13 mouse cellular contexts compared by ENCODE assay signal in the genomic region with DNA sequence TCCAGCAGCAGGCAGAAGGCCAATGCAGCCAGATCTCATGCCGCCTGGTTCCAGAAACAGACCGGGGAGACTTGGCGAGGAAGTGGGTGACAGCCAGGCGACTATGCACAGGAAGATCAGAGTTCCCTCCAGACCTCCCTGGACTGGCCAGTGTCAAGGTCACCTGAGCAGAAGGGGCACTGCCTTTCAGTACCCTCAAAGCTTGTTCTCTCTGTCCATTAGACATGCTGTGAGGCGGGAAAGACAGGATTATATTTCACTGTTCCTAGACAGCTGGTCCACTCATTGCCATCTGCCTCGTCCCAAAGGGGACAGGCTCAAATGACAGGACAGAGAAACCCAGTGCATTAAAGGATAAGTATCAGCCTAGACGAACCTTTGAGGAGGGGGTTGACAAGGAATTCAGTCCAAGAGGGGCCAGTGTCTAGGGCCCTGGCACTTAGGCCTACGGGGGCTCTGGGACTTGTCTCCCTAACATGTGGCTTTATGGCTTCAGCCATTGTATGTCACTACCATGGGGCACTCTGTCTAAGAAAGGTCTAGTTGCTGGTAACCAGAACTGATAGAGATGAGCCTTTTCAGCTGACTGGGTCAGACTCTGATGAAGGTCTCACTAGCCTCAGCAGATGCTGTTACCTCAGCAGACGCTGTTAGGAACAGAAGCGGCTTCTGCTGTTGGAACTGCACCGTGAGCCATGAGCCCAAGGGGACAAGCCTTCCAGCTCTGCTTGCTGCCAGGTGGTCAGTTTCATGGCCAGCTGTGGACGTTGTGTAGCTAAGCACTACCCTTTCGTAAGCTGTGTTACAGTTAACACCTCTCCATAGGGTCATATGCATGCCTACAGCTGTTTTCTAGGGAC. TPM values are rescaled to one million over a fixed set of nuclear protein-coding genes. Genes with fewer than 3 reads are reported as not detected.
DNase-seq lines count a peak whose midpoint lies in the region; ATAC-seq and TF ChIP-seq lines count a peak whose summit lies in the region.
"Had no signal": no experiment of that assay in that cellular context is flagged by ENCODE, and none has a peak within 500 bp of the region (broad histone marks: within the 10 kb centered on the region; RNA-seq: fewer than 3 reads in every experiment).

No protein-coding gene starts in this region.

- no peaks in the 10 kb centered on the region for H3K27me3 ChIP-seq in heart, postnatal 0 days (ENCODE audit: control insufficient read depth, insufficient read depth, low read length)
- H3K27me3 ChIP-seq in heart, embryonic 12.5 days (replicated peaks): no peaks in the 10 kb centered on the region
- H3K27me3 ChIP-seq in limb, embryonic 13.5 days: no peaks in the 10 kb centered on the region

- no peaks in the 10 kb centered on the region for H3K9me3 ChIP-seq in heart, postnatal 0 days (replicated peaks; ENCODE audit: control insufficient read depth, low read length)
- no peaks in the 10 kb centered on the region for H3K9me3 ChIP-seq in heart, embryonic 12.5 days (replicated peaks)
- H3K9me3 ChIP-seq in limb, embryonic 13.5 days: no peaks in the 10 kb centered on the region
- H3K9me3 ChIP-seq: forebrain, embryonic 10.5 days had no signal

- H3K9ac ChIP-seq in heart, postnatal 0 days (replicated peaks; ENCODE audit: low read depth, low read length): no peak overlapping the region
- H3K9ac ChIP-seq in heart, embryonic 12.5 days: no peak overlapping the region
- H3K9ac ChIP-seq in limb, embryonic 13.5 days: no peak overlapping the region
- H3K9ac ChIP-seq: lung, embryonic 14.5 days had no signal

- DNase-seq in heart, postnatal 0 days (ENCODE audit: low spot score): no peak
- DNase-seq in cerebellum, adult 11-12 months: peak; percentile 56
- DNase-seq in embryo, embryonic 9.5 days (ENCODE audit: extremely low spot score): peak; percentile 14
- no peak for DNase-seq in layer of hippocampus, adult 8-10 months (ENCODE audit: low spot score in 2 of 2)
- DNase-seq: layer of hippocampus, postnatal 36 days; lung, embryonic 14.5 days; thymus, adult 2 months had no signal

- WGBS in heart, postnatal 0 days: 62% methylated on average over 13 of the region's 13 CpGs
- 66% methylated on average over 13 of the region's 13 CpGs for WGBS in heart, embryonic 12.5 days
- WGBS in limb, embryonic 13.5 days: 61% methylated on average over 13 of the region's 13 CpGs

- 0 out of 2 replicates have a peak, but pooled peaks have one; percentile 29 for ATAC-seq in heart, postnatal 0 days (ENCODE audit: insufficient read depth, low read depth)
- no peak for ATAC-seq in heart, embryonic 12.5 days (ENCODE audit: insufficient number of reproducible peaks, low FRiP score)
- peak; percentile 60; the same call in 1 of the 2 replicates for ATAC-seq in limb, embryonic 13.5 days (ENCODE audit: low FRiP score, low read depth)
- ATAC-seq in CD4-positive, CD25-positive, alpha-beta regulatory T cell, adult 4 months: no peak
- no peak for ATAC-seq in monocyte, adult 5-6 weeks (replicated peaks; ENCODE audit: insufficient number of reproducible peaks, low FRiP score, low TSS enrichment, poor library complexity, severe bottlenecking)

- H3K4me1 ChIP-seq in heart, postnatal 0 days (ENCODE audit: control insufficient read depth, insufficient read depth): 0 out of 2 replicates have a peak, but pooled peaks cover 7% of the 10 kb centered on the region
- peaks cover 20% of the 10 kb centered on the region for H3K4me1 ChIP-seq in heart, embryonic 12.5 days (replicated peaks)
- H3K4me1 ChIP-seq in limb, embryonic 13.5 days: no peaks in the 10 kb centered on the region

- no peak for TF ChIP-seq CTCF in heart, postnatal 0 days (IDR thresholded peaks at IDR 0.05; ENCODE audit: low read depth)

- no peak for TF ChIP-seq EP300 in heart, postnatal 0 days (IDR thresholded peaks at IDR 0.05; ENCODE audit: low read depth)

- H3K4me2 ChIP-seq in heart, postnatal 0 days (ENCODE audit: low read depth, low read length): no peak overlapping the region
- no peak overlapping the region for H3K4me2 ChIP-seq in heart, embryonic 12.5 days
- no peak overlapping the region for H3K4me2 ChIP-seq in limb, embryonic 13.5 days (replicated peaks)
- H3K4me2 ChIP-seq: lung, embryonic 14.5 days had no signal

- no peak overlapping the region for H3K27ac ChIP-seq in heart, postnatal 0 days (ENCODE audit: low read depth)
- H3K27ac ChIP-seq in heart, embryonic 12.5 days (ENCODE audit: poor library complexity, severe bottlenecking): no peak overlapping the region
- no peak overlapping the region for H3K27ac ChIP-seq in limb, embryonic 13.5 days
- H3K27ac ChIP-seq: forebrain, embryonic 10.5 days had no signal

- H3K36me3 ChIP-seq in heart, postnatal 0 days (replicated peaks; ENCODE audit: control insufficient read depth, insufficient read depth, low read length): no peaks in the 10 kb centered on the region
- no peaks in the 10 kb centered on the region for H3K36me3 ChIP-seq in heart, embryonic 12.5 days
- no peaks in the 10 kb centered on the region for H3K36me3 ChIP-seq in limb, embryonic 13.5 days
- H3K36me3 ChIP-seq: forebrain, embryonic 10.5 days had no signal

- no peak overlapping the region for H3K4me3 ChIP-seq in heart, postnatal 0 days (ENCODE audit: low read depth, low read length)
- H3K4me3 ChIP-seq in heart, embryonic 12.5 days: no peak overlapping the region
- H3K4me3 ChIP-seq in limb, embryonic 13.5 days: no peak overlapping the region
- H3K4me3 ChIP-seq: forebrain, embryonic 10.5 days; myocyte had no signal

RNA-seq across cellular contexts. Expression of a gene that starts 40.9 kb away (rescaled TPM):
- total RNA-seq in heart, postnatal 0 days (2014; rRNA removed; ENCODE audit: low replicate concordance): 11.3 and 12.5 TPM in 2 replicates
- polyA plus RNA-seq in heart, postnatal 0 days (2015; fragmentation: Nextera tagmentation; extraction: Ambion mirVana): 8.6 and 9.5 TPM in 2 replicates
- 5.1 and 5.8 TPM in 2 replicates for polyA plus RNA-seq in heart, embryonic 12.5 days (2016; fragmentation: Nextera tagmentation; extraction: Ambion mirVana)
- polyA plus RNA-seq in limb, embryonic 13.5 days (2015; fragmentation: Nextera tagmentation; extraction: Ambion mirVana): 1.8 and 2.2 TPM in 2 replicates
- total RNA-seq in layer of hippocampus, adult 8-10 months (2022): 1 to 10 TPM; 4.2 to 7.6 (median 5.8) TPM
- under 1 TPM in 1 of 2 experiments, not detected in 1; 0.13 TPM for polyA plus RNA-seq in CD4-positive, CD25-positive, alpha-beta regulatory T cell, adult 4 months (2017; shearing (Covaris generic))
- 0.53 to 0.78 TPM (median 0.57 TPM) in 3 replicates for total RNA-seq in monocyte, adult 5-6 weeks (2017)

Comparison
In these comparisons a context has a peak if more than half of its experiments do, and no peak if none do; other contexts are left out.
1. ATAC-seq: peak in heart, postnatal 0 days (single experiment) and limb, embryonic 13.5 days (single experiment); none in heart, embryonic 12.5 days (single experiment), CD4-positive, CD25-positive, alpha-beta regulatory T cell, adult 4 months (single experiment) and monocyte, adult 5-6 weeks (single experiment).
2. DNase-seq: peak in cerebellum, adult 11-12 months (single experiment) and embryo, embryonic 9.5 days (single experiment); none in heart, postnatal 0 days (single experiment) and layer of hippocampus, adult 8-10 months (0 of 2).